Mouse (Mus musculus) lung, postnatal 25 days (tissue): ENCODE data around the gene Sap30.
"Not testable (repeated sequence)": the region's sequence is repeated elsewhere in the genome, so short reads cannot be mapped to it uniquely, and the experiment has no call there.

Experiments used
- DNase-seq: peaks from one replicate; pipeline ENCODE4 v3.0.0; 2022; ENCODE audit warnings: low spot score

Gene Sap30

GRCm38 (mm10) chr8:57498494-57498846 lies 10.8 kb upstream of the Sap30 start:
- no peak for DNase-seq

GRCm38 (mm10) chr8:57491873-57492272 lies 4.2 kb upstream of the Sap30 start:
- no peak for DNase-seq

GRCm38 (mm10) chr8:57489896-57490295 lies 2.2 kb upstream of the Sap30 start:
- no peak for DNase-seq

- no peak for DNase-seq
Observed at GRCm38 (mm10) chr8:57489366-57489765, 1.7 kb upstream of the Sap30 start.

- peak; percentile 71 for DNase-seq
Observed at GRCm38 (mm10) chr8:57488312-57488765, 679 bp upstream of the Sap30 start.

GRCm38 (mm10) chr8:57486491-57487440 lies 894 bp downstream of the Sap30 start:
- peak; percentile 26 for DNase-seq

GRCm38 (mm10) chr8:57480606-57481005 lies 7.1 kb downstream of the Sap30 start:
- DNase-seq = no peak

- no peak for DNase-seq
Observed at GRCm38 (mm10) chr8:57479700-57480099, 8.0 kb downstream of the Sap30 start.

- no peak for DNase-seq
Observed at GRCm38 (mm10) chr8:57478406-57478805, 9.3 kb downstream of the Sap30 start.

- DNase-seq = no peak
Observed at GRCm38 (mm10) chr8:57473751-57474150, 13.9 kb downstream of the Sap30 start.

- no peak for DNase-seq
Observed at GRCm38 (mm10) chr8:57470863-57471262, 16.8 kb downstream of the Sap30 start.

- peak; percentile 73 for DNase-seq
Observed at GRCm38 (mm10) chr8:57468624-57469023, 19.0 kb downstream of the Sap30 start.

GRCm38 (mm10) chr8:57463757-57464156 lies 23.9 kb downstream of the Sap30 start:
- DNase-seq = no peak

GRCm38 (mm10) chr8:57462839-57463238 lies 24.8 kb downstream of the Sap30 start:
- DNase-seq = peak; percentile 6

GRCm38 (mm10) chr8:57457942-57458341 lies 29.7 kb downstream of the Sap30 start:
- peak; percentile 6 for DNase-seq

- no peak for DNase-seq
Observed at GRCm38 (mm10) chr8:57457152-57457551, 30.5 kb downstream of the Sap30 start.

- no peak for DNase-seq
Observed at GRCm38 (mm10) chr8:57455765-57456164, 31.9 kb downstream of the Sap30 start, which contains the start of gene Scrg1. TSS of gene Scrg1 (plus strand) at chr8:57455923.

GRCm38 (mm10) chr8:57453361-57453760 lies 34.3 kb downstream of the Sap30 start:
- no peak for DNase-seq

- DNase-seq = no peak
Observed at GRCm38 (mm10) chr8:57451896-57452295, 35.8 kb downstream of the Sap30 start.

- no peak for DNase-seq
Observed at GRCm38 (mm10) chr8:57450726-57451125, 36.9 kb downstream of the Sap30 start.

GRCm38 (mm10) chr8:57445901-57446300 lies 41.8 kb downstream of the Sap30 start:
- DNase-seq = not testable (repeated sequence)

- DNase-seq = no peak
Observed at GRCm38 (mm10) chr8:57443289-57443688, 44.4 kb downstream of the Sap30 start.

- no peak for DNase-seq
Observed at GRCm38 (mm10) chr8:57441556-57441955, 46.1 kb downstream of the Sap30 start.

- no peak for DNase-seq
Observed at GRCm38 (mm10) chr8:57441131-57441530, 46.5 kb downstream of the Sap30 start.
